Mouse (Mus musculus): ENCODE results near the gene Bglap. TPM values are rescaled to one million over a fixed set of nuclear protein-coding genes. Genes with fewer than 3 reads are reported as not detected.

Bglap gene
- 0.50 and 0.57 TPM in 2 replicates for polyA plus RNA-seq (2015; fragmentation: Nextera tagmentation; extraction: Ambion mirVana)

DNA sequence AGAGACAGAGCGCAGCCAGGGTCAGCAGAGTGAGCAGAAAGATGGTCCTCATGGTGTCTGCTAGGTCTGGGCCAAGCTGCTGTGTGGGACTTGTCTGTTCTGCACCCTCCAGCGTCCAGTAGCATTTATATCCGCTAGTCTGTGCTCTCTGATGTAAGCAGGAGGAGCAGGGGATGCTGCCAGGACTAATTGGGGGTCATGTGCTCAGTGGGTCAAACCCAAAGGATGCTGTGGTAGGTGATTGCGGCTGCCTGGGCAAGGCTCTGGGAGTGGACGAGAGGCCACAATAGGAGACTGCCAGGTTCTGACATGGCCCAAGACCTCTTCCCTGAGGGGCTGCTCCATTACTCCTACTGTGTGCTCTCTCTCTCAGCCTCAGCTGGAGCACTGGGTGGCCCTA lies at the start of gene Bglap:
Bglap (minus strand) TSS at position 101 of the 400 bp plus-strand sequence.

GRCm38 (mm10) chr3:88424605-88425329 lies 40.5 kb upstream of the Bglap start, which contains the start of gene Slc25a44:
Gene Slc25a44 (minus strand): TSS chr3:88425139.

DNA sequence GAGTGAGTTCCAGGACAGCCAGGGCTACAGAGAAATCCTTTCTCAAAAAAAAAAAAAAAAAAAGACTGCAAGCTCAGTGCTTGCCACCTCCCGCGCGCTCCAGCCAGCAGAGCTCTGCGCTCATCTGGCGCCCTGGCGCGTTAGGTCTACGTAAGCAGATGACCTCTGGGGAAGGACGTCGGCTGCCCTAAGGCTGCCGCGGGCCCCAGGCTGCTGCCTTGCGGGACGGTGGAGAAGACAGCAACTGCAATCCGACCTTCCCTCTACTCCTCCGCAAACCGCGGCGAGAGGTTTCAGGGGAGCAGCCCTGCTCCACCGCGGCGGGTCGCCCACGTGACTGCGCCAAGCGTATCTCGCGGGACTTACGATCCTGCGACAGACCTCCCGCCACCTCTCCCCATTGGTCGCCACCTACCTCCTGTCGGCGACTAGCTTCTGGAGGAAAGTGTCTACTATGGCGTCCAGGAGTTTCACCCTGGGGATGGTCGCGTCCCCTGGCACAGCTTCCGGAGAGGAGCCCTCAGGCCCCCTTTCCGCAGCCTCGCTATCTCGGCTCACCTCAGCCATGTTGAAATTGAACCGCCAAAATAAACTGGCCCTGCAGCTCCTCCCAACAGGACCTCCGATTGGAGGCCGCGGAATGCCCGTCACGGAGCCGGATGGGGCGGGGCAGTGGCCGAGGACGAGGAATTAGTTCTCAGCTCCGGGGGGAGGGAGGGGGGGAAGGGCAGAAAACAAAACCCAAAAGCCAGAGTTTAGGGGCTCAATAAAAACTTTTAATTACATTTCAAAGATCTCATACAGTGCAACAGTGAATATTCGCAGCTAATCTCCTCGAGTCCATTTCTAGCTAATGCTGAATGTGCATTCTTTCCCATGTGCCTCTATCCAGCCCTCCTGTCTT lies 25.7 kb upstream of the Bglap start, which contains the start of gene Pmf1:
Pmf1 (minus strand) TSS at position 591 of the 904 bp plus-strand sequence.

GRCm38 (mm10) chr3:88378599-88378998 lies 5.7 kb downstream of the Bglap start, which contains the start of gene Bglap2:
Gene Bglap2 (minus strand): TSS chr3:88378699.

DNA sequence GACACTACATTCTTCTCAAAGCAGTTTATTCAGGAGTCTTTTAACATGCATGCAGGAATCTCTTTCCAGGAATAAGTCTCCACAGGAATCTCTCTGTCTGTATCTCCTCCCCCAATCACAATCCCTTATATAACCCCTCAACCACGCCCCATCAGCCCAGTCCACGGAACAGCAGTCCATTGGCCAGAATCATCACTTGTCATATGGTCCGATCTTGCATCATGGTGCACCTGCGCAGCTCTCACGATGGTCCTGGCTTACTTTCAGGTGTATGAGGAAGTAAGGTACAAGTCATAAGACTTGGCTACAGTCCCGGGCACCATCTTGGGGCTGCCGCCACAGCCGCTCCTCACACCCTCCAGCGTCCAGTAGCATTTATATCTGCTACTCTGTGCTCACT lies 11.6 kb downstream of the Bglap start, which contains the start of gene Bglap3:
Bglap3 (minus strand) TSS at position 101 of the 400 bp plus-strand sequence.

GRCm38 (mm10) chr3:88364337-88364736 lies 19.9 kb downstream of the Bglap start, which contains the start of gene Paqr6:
Gene Paqr6 (plus strand): TSS chr3:88364584.

DNA sequence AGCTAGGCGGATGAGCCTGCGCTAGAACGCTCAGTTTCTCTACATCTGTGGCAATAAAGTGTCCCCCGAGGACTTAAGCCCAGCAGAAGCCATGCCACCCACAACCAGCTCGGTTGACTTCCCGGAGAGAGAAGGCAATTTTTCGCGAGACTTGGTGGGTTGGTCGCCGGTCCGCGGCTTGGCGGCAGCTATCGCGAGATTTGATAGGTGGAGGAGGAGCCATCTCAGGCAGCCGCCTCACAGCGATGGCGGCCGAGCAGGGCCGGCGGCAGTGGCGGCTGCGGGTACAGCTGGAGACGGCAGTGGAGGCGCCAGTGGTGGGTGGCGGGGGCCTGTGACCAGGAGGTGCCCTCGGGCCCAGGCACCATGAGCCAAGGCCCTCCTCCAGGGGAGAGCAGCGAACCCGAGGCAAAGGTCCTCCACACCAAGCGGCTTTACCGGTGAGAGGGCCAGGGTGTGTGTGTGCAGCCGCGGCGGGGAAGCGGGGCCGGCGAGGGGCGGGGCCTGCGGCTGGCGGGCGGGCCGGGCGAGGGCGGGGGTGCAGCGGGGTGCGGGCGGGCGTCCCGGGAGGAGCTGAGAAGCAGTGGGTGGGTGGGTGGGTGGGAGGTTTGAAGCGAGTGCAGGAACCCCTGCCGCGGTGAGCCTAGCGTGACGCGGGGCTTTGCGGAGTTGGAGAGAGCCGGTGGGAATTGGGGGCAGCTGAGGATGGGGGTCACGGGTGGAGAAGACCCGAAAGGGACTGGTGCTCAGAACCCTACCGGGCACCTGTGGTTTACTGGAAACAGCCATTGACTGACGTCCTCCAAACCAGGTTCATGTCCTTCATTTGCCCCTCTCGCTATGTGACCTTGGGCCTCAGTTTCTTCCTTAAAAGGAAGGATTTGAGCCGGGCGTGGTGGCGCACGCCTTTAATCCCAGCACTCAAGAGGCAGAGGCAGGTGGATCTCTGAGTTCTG lies 47.9 kb downstream of the Bglap start, which contains the start of the genes Tmem79 and Smg5:
Tmem79 (minus strand) TSS at position 91 of the 956 bp plus-strand sequence.
Smg5 (plus strand) TSS at position 203 of the 956 bp plus-strand sequence.

Other genes with a start within 250 kb of the Bglap start
- gene Mef2d, start 242.1 kb downstream of the Bglap start, polyA plus RNA-seq (2015; fragmentation: Nextera tagmentation; extraction: Ambion mirVana), result 11.0 and 13.3 TPM in 2 replicates
- 0.12 TPM in 1 of 2 replicates, not detected in the other for gene Rhbg, start 129.8 kb downstream of the Bglap start, polyA plus RNA-seq (2015; fragmentation: Nextera tagmentation; extraction: Ambion mirVana)
- gene Gm38392, start 97.3 kb downstream of the Bglap start, polyA plus RNA-seq (2015; fragmentation: Nextera tagmentation; extraction: Ambion mirVana), result 0.11 TPM in 1 of 2 replicates, not detected in the other
- gene Tsacc, start 87.5 kb downstream of the Bglap start, polyA plus RNA-seq (2015; fragmentation: Nextera tagmentation; extraction: Ambion mirVana), result 6.8 and 8.8 TPM in 2 replicates
- gene Cct3, start 87.3 kb downstream of the Bglap start, polyA plus RNA-seq (2015; fragmentation: Nextera tagmentation; extraction: Ambion mirVana), result 250 and 259 TPM in 2 replicates
- 110 and 123 TPM in 2 replicates for gene Glmp, start 59.4 kb downstream of the Bglap start, polyA plus RNA-seq (2015; fragmentation: Nextera tagmentation; extraction: Ambion mirVana)
- gene Tmem79, start 48.3 kb downstream of the Bglap start, polyA plus RNA-seq (2015; fragmentation: Nextera tagmentation; extraction: Ambion mirVana), result 1.7 and 2.1 TPM in 2 replicates
- gene Smg5, start 48.2 kb downstream of the Bglap start, polyA plus RNA-seq (2015; fragmentation: Nextera tagmentation; extraction: Ambion mirVana), result 23.4 and 27.3 TPM in 2 replicates
- gene Paqr6, start 19.9 kb downstream of the Bglap start, polyA plus RNA-seq (2015; fragmentation: Nextera tagmentation; extraction: Ambion mirVana), result 9.5 and 10.4 TPM in 2 replicates
- gene Bglap3, start 11.7 kb downstream of the Bglap start, polyA plus RNA-seq (2015; fragmentation: Nextera tagmentation; extraction: Ambion mirVana), result not detected in 2 replicates
- not detected in 2 replicates for gene Bglap2, start 5.8 kb downstream of the Bglap start, polyA plus RNA-seq (2015; fragmentation: Nextera tagmentation; extraction: Ambion mirVana)
- gene Pmf1, start 25.9 kb upstream of the Bglap start, polyA plus RNA-seq (2015; fragmentation: Nextera tagmentation; extraction: Ambion mirVana), result 130 and 143 TPM in 2 replicates
- gene Slc25a44, start 40.7 kb upstream of the Bglap start, polyA plus RNA-seq (2015; fragmentation: Nextera tagmentation; extraction: Ambion mirVana), result 11.0 and 12.1 TPM in 2 replicates
- gene Sema4a, start 76.7 kb upstream of the Bglap start, polyA plus RNA-seq (2015; fragmentation: Nextera tagmentation; extraction: Ambion mirVana), result 15.6 and 16.4 TPM in 2 replicates
- 161 and 176 TPM in 2 replicates for gene Lmna, start 125.5 kb upstream of the Bglap start, polyA plus RNA-seq (2015; fragmentation: Nextera tagmentation; extraction: Ambion mirVana)
- 2.4 and 3.2 TPM in 2 replicates for gene Mex3a, start 147.9 kb upstream of the Bglap start, polyA plus RNA-seq (2015; fragmentation: Nextera tagmentation; extraction: Ambion mirVana)
- 0.28 and 0.63 TPM in 2 replicates for gene Rab25, start 163.8 kb upstream of the Bglap start, polyA plus RNA-seq (2015; fragmentation: Nextera tagmentation; extraction: Ambion mirVana)
- gene Lamtor2, start 168.6 kb upstream of the Bglap start, polyA plus RNA-seq (2015; fragmentation: Nextera tagmentation; extraction: Ambion mirVana), result 105 and 113 TPM in 2 replicates
- gene Ubqln4, start 169.3 kb upstream of the Bglap start, polyA plus RNA-seq (2015; fragmentation: Nextera tagmentation; extraction: Ambion mirVana), result 15.9 and 16.0 TPM in 2 replicates
- 148 and 161 TPM in 2 replicates for gene Ssr2, start 191.4 kb upstream of the Bglap start, polyA plus RNA-seq (2015; fragmentation: Nextera tagmentation; extraction: Ambion mirVana)
- gene Arhgef2, start 221.5 kb upstream of the Bglap start, polyA plus RNA-seq (2015; fragmentation: Nextera tagmentation; extraction: Ambion mirVana), result 34.8 and 51.4 TPM in 2 replicates

Measured in spleen, postnatal 0 days (tissue).